Mouse (Mus musculus) kidney, adult 2 months (tissue): ENCODE measurements at regions not wholly inside any gene's neighbourhood (a gene's known extent, or its start where the extent isn't known, plus 50 kb on each side); places are given as distances from the start of the nearest gene placed in this dataset.

Source experiments
- DNase-seq: peaks from one replicate; pipeline ENCODE4 v3.0.0; 2021
- H3K27ac ChIP-seq: fragments of 200-500 bp; 2 replicates; pipeline ENCODE4 v1.5.1; 2012; ENCODE audit warnings: low read depth, low read length, control low read depth, inconsistent platforms; ENCODE audit not compliant: insufficient read depth
- H3K27me3 ChIP-seq: fragments of 200-500 bp; replicated peaks from 2 replicates; pipeline ENCODE4 v1.6.1; 2012; ENCODE audit warnings: mild to moderate bottlenecking, moderate library complexity, low read length, inconsistent platforms; ENCODE audit not compliant: control insufficient read depth, insufficient read depth
- H3K36me3 ChIP-seq: fragments of 200-500 bp; 2 replicates; pipeline ENCODE4 v1.6.1; 2012; ENCODE audit warnings: mild to moderate bottlenecking, moderate library complexity, low read length, inconsistent platforms; ENCODE audit not compliant: control insufficient read depth, insufficient read depth
- H3K4me1 ChIP-seq: fragments of 200-500 bp; 2 replicates; pipeline ENCODE4 v1.6.1; 2011; ENCODE audit warnings: low read length; ENCODE audit not compliant: control insufficient read depth, insufficient read depth
- H3K4me3 ChIP-seq: fragments of 200-500 bp; 2 replicates; pipeline ENCODE4 v1.5.1; 2011; ENCODE audit warnings: mild to moderate bottlenecking, low read depth, low read length, control low read depth; ENCODE audit not compliant: insufficient read depth
- CTCF ChIP-seq: fragments of 200-500 bp; conservative IDR thresholded peaks from 2 replicates; pipeline ENCODE4 v1.5.1; 2011; ENCODE audit warnings: low read depth, mild to moderate bottlenecking, control low read depth, low read length, moderate library complexity, mixed read lengths; ENCODE audit not compliant: insufficient read depth, insufficient read length
- POLR2A ChIP-seq: fragments of 200-500 bp; IDR thresholded peaks from one replicate; pipeline ENCODE4 v1.6.1; 2011; ENCODE audit warnings: low read depth, low read length, control low read depth
- WGBS: fragments of 180-500 bp; shearing (Covaris S2); methylation state at CpG from one replicate; pipeline ENCODE4 v1.1.7; 2018; 5-methylcytosine and 5-hydroxymethylcytosine counted together

DNA sequence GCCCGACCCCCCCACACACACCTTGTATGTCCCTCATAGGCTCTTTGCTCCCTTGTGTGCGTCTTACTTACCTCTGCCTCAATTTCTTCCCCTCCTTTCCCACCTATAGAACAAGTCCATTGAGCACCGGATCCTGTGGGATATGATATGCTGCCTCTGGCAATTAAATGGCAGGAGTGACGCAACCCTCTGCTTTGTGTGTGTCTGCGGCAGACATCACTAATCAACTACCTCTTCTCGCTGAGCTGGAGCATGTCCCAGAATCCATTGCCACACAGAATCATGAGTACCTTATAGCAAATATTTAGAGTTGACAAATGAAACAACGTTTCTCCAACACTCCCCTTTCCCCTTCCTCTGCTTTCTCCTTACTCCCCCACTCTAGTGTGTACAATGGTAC, 397.3 kb upstream of the Tbx3 start:
- H3K4me1 ChIP-seq, result no peaks in the 10 kb centered on the region
- no peak for DNase-seq
- TF ChIP-seq POLR2A, result no peak
- no peak for TF ChIP-seq CTCF

DNA sequence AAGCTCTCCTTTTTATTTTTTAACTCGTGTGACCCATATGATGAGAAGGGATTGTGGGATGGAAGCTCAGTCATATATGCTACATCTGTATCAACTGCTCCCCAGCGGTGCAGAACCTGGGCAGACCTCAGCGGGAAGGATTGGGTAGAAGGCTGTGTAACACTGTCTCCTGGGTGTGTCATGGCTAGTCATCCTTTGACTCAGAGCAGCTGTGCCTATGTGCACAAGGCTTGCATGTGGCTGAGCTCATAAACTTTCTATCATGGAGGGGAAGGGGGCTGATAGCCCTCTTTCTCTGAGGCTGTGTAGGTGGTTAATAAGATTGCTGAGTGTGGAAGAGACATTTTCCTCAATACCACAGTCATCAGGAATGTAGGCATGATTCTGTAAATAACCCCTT, 396.9 kb upstream of the Tbx3 start:
- TF ChIP-seq CTCF (no peak), POLR2A (no peak)
- H3K27me3 ChIP-seq, result no peaks in the 10 kb centered on the region
- no peak overlapping the region for H3K4me3 ChIP-seq
- no peaks in the 10 kb centered on the region for H3K4me1 ChIP-seq
- no peak for DNase-seq
- H3K27ac ChIP-seq, result no peak overlapping the region
- 83% methylated on average over 3 of the region's 3 CpGs for WGBS
- H3K36me3 ChIP-seq, result no peaks in the 10 kb centered on the region

More for the DNA sequence above, 397.3 kb upstream of the Tbx3 start:
- WGBS, result 79% methylated on average over 7 of the region's 7 CpGs
- no peaks in the 10 kb centered on the region for H3K27me3 ChIP-seq
- no peak overlapping the region for H3K27ac ChIP-seq
- no peak overlapping the region for H3K4me3 ChIP-seq
- H3K36me3 ChIP-seq, result no peaks in the 10 kb centered on the region

DNA sequence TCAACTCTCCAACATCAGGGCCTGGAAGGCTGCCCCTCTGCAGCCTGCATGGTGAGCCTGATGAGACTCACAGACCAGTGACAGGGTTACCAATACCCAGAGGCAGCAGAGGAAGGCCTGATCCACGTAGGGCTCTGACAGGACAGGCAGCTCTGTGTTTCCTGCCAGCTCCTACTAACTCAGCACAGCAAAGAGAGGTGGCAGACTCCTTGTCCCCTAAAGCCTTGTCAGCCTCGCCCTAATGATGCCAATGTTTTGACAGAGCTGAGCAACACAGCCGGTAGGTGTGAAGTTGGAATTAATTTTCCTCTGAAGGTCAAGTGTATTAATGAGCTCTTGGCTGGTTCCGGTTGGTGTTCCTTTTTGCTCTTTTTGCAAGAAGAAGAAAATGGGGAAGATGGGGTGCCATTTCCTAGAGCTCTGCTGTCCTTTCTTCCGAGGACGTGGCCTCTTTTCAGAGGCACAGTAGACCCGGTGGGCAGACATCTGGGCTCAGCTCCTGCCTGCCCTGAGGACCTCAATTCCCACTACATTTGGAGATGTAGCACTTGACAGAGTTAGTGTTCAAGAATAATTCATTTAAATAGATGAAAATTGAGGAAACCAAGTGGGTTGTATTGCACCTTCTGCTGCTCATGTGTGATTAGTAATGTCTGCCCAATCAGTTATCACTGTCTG, 395.5 kb upstream of the Tbx3 start:
- Histone ChIP-seq H3K4me1 (no peaks in the 10 kb centered on the region), H3K36me3 (no peaks in the 10 kb centered on the region), H3K4me3 (no peak overlapping the region), H3K27me3 (no peaks in the 10 kb centered on the region), H3K27ac (no peak overlapping the region)
- no peak for TF ChIP-seq POLR2A
- no peak for TF ChIP-seq CTCF
- no peak for DNase-seq
- 81% methylated on average over 7 of the region's 7 CpGs for WGBS

DNA sequence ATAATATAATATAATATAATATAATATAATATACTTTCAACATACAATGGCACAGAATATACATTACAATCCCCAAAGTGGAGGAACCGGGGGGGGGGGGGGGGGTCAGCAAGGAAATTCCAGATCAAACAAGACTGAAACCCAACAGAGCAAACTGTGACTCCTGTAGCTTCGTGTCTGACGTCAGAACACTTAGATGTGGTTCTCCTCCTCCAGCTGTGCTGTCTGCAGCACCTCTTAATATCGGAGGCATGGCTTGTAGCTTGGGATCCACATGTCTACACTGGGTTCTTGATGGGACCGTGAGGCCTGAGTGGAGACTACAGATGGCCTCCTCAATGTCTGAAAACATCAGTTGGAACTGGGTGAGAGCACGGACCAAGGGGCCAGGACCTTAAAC, 390.3 kb upstream of the Tbx3 start:
- no peak for DNase-seq
- WGBS, result 69% methylated on average over 6 of the region's 6 CpGs
- TF ChIP-seq CTCF (no peak), POLR2A (no peak)
- Histone ChIP-seq H3K4me1 (no peaks in the 10 kb centered on the region), H3K27ac (no peak overlapping the region), H3K36me3 (no peaks in the 10 kb centered on the region), H3K4me3 (no peak overlapping the region), H3K27me3 (no peaks in the 10 kb centered on the region)

DNA sequence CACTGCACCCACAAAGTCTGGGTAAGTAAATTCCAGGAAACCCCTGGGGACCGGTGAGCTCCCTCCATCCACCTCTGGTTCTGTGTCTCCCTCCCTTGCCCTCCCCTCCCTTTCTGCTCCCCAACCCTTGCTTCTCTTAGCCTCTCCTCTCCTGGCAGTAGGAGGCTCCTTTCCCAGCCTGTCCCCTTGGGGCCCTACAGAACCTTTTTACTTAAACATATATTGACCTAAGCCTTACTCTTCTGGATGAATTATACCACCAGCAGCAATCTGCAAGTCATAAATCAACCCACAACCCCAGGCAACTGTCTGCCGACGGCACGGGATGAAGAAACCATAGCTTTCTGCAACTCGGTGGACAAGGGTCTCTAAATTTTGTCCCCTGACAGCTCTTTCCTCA, 380.7 kb upstream of the Tbx3 start:
- Histone ChIP-seq H3K36me3 (no peaks in the 10 kb centered on the region), H3K27ac (no peak overlapping the region), H3K4me1 (no peaks in the 10 kb centered on the region), H3K27me3 (no peaks in the 10 kb centered on the region), H3K4me3 (no peak overlapping the region)
- WGBS, result 37% methylated on average over 5 of the region's 5 CpGs
- DNase-seq, result no peak
- TF ChIP-seq POLR2A (no peak), CTCF (no peak)

DNA sequence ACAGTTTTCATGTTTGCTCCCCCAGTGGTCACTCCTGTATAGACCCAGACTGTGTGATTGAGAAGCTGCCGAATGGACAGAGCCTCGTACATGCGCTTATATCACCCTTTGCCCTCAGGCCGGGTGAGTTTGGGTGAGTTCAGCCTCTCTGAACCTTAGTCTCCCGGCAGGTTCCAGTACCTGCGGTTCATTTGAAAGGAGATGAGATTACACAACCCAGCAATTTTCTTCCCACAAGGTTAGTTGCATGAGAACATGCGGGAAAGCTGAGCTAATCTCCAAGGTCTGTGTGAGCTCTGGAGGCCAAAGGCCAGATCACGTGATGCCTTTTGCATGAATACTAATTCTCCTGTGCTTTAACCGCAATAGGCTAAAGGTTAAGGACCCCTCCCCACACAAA, 378.1 kb upstream of the Tbx3 start:
- DNase-seq, result peak; percentile 70
- TF ChIP-seq POLR2A (no peak), CTCF (0 out of 2 replicates have a peak, but pooled peaks have one; percentile 7)
- no peak overlapping the region for H3K27ac ChIP-seq

DNA sequence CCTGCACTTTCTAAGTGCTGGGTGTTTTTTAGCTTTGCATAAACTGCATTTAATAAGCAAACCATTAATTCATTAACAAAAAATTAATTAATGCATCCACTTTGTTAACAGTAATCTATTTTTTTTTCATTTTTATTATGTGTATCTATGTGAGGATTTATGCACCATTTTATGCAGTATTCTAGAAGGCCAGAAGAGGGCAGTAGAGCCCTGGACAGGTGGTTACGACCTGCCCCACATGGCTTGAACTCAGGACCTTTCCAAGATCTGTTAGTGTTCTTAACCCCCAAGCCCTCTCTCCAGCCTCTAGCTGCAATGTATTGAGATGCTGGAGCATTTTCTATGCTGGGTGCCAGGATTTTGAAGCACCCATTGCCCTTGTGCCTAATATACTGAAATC, 377.6 kb upstream of the Tbx3 start:
- Histone ChIP-seq H3K4me1 (no peaks in the 10 kb centered on the region), H3K27ac (no peak overlapping the region), H3K4me3 (no peak overlapping the region), H3K36me3 (no peaks in the 10 kb centered on the region), H3K27me3 (no peaks in the 10 kb centered on the region)
- peak; percentile 34 for TF ChIP-seq CTCF
- TF ChIP-seq POLR2A, result no peak
- no peak for DNase-seq
- 88% methylated on average over 1 of the region's 1 CpGs for WGBS

More for the DNA sequence above, 378.1 kb upstream of the Tbx3 start:
- Histone ChIP-seq H3K4me1 (no peaks in the 10 kb centered on the region), H3K4me3 (no peak overlapping the region), H3K27me3 (no peaks in the 10 kb centered on the region), H3K36me3 (no peaks in the 10 kb centered on the region)
- 51% methylated on average over 9 of the region's 9 CpGs for WGBS

DNA sequence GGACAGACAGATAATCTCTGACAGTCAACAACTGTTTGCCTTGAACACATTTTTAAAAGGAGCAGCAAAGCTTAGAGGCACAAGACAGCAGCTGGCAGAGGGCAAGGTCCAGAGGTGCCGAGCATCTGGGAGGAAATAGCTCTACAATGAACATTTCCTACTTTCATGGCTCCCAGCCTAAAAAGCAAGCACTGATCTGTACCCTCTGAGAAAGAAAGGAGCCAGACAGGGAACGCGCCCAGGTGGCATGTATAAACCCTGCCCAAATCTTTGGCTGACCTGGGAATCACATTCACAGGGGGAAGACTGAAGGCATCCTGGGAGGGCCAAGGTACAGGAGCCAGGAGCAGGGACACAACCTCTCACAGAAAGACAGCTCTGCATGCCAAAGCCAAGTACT, 371.2 kb upstream of the Tbx3 start:
- peaks cover 7% of the 10 kb centered on the region; the same call in 1 of the 2 replicates for H3K4me1 ChIP-seq
- no peaks in the 10 kb centered on the region for H3K27me3 ChIP-seq
- peak overlapping the region; percentile 5 for H3K4me3 ChIP-seq
- peak; percentile 71 for DNase-seq
- no peak overlapping the region for H3K27ac ChIP-seq
- H3K36me3 ChIP-seq, result no peaks in the 10 kb centered on the region
- TF ChIP-seq POLR2A, result no peak
- no peak for TF ChIP-seq CTCF
- WGBS, result 34% methylated on average over 3 of the region's 3 CpGs
